Mouse (Mus musculus) MEL (cell line): ENCODE results near the gene Mars2.

ENCODE experiments used
- BHLHE40 ChIP-seq: IDR thresholded peaks from 2 replicates; pipeline ENCODE4 v1.6.1; 2012; ENCODE audit warnings: low read depth, mild to moderate bottlenecking, inconsistent platforms, low read length, improper control_type of control experiment, borderline replicate concordance
- CHD1 ChIP-seq: IDR thresholded peaks from 2 replicates; pipeline ENCODE4 v1.6.1; 2012; ENCODE audit warnings: low read depth, mild to moderate bottlenecking, inconsistent platforms, low read length, improper control_type of control experiment
- CTCF ChIP-seq, 3 experiments: IDR thresholded peaks in 2 of 3; conservative IDR thresholded peaks in 1 of 3; 2 replicates each; pipeline ENCODE4 v1.5.1; 2011 to 2012; ENCODE audit warnings: low read length in 3 of 3, low read depth in 2 of 3, mild to moderate bottlenecking in 2 of 3, improper control_type of control experiment in 1 of 3, inconsistent platforms in 1 of 3, mixed read lengths in 1 of 3, moderate library complexity in 1 of 3; ENCODE audit not compliant: control insufficient read depth in 1 of 3, insufficient read depth in 1 of 3, poor library complexity in 1 of 3, severe bottlenecking in 1 of 3
- EP300 ChIP-seq, 2 experiments: IDR thresholded peaks; 2 replicates each; pipeline ENCODE4 v1.6.1; 2011; ENCODE audit warnings: improper control_type of control experiment in 2 of 2, low read length in 2 of 2, low read depth in 1 of 2, mild to moderate bottlenecking in 1 of 2
- MAFK ChIP-seq: IDR thresholded peaks from 2 replicates; pipeline ENCODE4 v1.6.1; 2011; ENCODE audit warnings: low read depth, mild to moderate bottlenecking, low read length, improper control_type of control experiment, borderline replicate concordance
- MAX ChIP-seq: IDR thresholded peaks from 2 replicates; pipeline ENCODE4 v1.6.1; 2011; ENCODE audit warnings: low read length, improper control_type of control experiment
- MAZ ChIP-seq: IDR thresholded peaks from 2 replicates; pipeline ENCODE4 v1.6.1; 2012; ENCODE audit warnings: low read depth, mild to moderate bottlenecking, inconsistent platforms, low read length, improper control_type of control experiment
- POLR2A ChIP-seq, 2 experiments: IDR thresholded peaks; 2 replicates each; pipeline ENCODE4 v1.6.1; 2011 to 2012; ENCODE audit warnings: low read length in 2 of 2, mild to moderate bottlenecking in 2 of 2, control low read depth in 1 of 2, improper control_type of control experiment in 1 of 2, low read depth in 1 of 2, moderate library complexity in 1 of 2; ENCODE audit not compliant: control insufficient read depth in 1 of 2, insufficient read depth in 1 of 2, poor library complexity in 1 of 2
- SMC3 ChIP-seq: IDR thresholded peaks from 2 replicates; pipeline ENCODE4 v1.6.1; 2011; ENCODE audit warnings: low read depth, low read length, improper control_type of control experiment
- TBP ChIP-seq: IDR thresholded peaks from 2 replicates; pipeline ENCODE4 v1.8.0; 2011; ENCODE audit warnings: low read depth, low read length, improper control_type of control experiment

GRCm38 (mm10) chr1:55246374-55246773 is 9.4 kb downstream of the Mars2 start:
- TF ChIP-seq POLR2A (IDR thresholded peaks at IDR 0.05; ENCODE audit: control insufficient read depth in 1 of 2, insufficient read depth in 1 of 2, low read depth in 1 of 2, low read length in 2 of 2, poor library complexity in 1 of 2) (no peak), TBP (no peak), CTCF (IDR thresholded peaks at IDR 0.05 in 2 of 3, conservative IDR thresholded peaks at IDR 0.05 in 1 of 3; ENCODE audit: control insufficient read depth in 1 of 3, insufficient read depth in 1 of 3, low read depth in 2 of 3, low read length in 3 of 3, poor library complexity in 1 of 3, severe bottlenecking in 1 of 3) (no peak), CHD1 (no peak), MAFK (no peak), BHLHE40 (no peak), SMC3 (no peak), MAZ (no peak), EP300 (IDR thresholded peaks at IDR 0.05; ENCODE audit: low read depth in 1 of 2, low read length in 2 of 2) (peak; percentile 45 to 61; a peak in 2 of 4 replicates), MAX (no peak)
